Comparison of ENCODE assay signal across 19 mouse cellular contexts in genomic region chr7:131628356-131628755, GRCm38 (mm10).
DNase-seq lines count a peak whose midpoint lies in the region; ATAC-seq lines count a peak whose summit lies in the region.
"Had no signal": no experiment of that assay in that cellular context is flagged by ENCODE, and none has a peak within 500 bp of the region (broad histone marks: within the 10 kb centered on the region; RNA-seq: fewer than 3 reads in every experiment).

No protein-coding gene starts in this region.

- peaks cover 21% of the 10 kb centered on the region for H3K4me1 ChIP-seq in hindbrain, embryonic 13.5 days (replicated peaks)
- H3K4me1 ChIP-seq in hindbrain, embryonic 11.5 days (replicated peaks; ENCODE audit: control insufficient read depth, insufficient read depth, low read length): no peaks in the 10 kb centered on the region
- H3K4me1 ChIP-seq in midbrain, embryonic 11.5 days (ENCODE audit: control insufficient read depth, insufficient read depth, low read length): no peaks in the 10 kb centered on the region
- H3K4me1 ChIP-seq in midbrain, embryonic 15.5 days: peaks cover 7% of the 10 kb centered on the region; the same call in 1 of the 2 replicates
- H3K4me1 ChIP-seq: limb, embryonic 13.5 days; liver, embryonic 15.5 days; midbrain, embryonic 10.5 days had no signal

- no peak for ATAC-seq in hindbrain, embryonic 13.5 days (ENCODE audit: low FRiP score)
- no peak for ATAC-seq in hindbrain, embryonic 11.5 days (ENCODE audit: low FRiP score)
- ATAC-seq in midbrain, embryonic 11.5 days (ENCODE audit: low FRiP score): no peak
- ATAC-seq in midbrain, embryonic 15.5 days (replicated peaks): no peak

- no peak overlapping the region for H3K9ac ChIP-seq in hindbrain, embryonic 13.5 days
- no peak overlapping the region for H3K9ac ChIP-seq in hindbrain, embryonic 11.5 days (ENCODE audit: low read depth, low read length)
- H3K9ac ChIP-seq in midbrain, embryonic 11.5 days (ENCODE audit: low read length): no peak overlapping the region
- no peak overlapping the region for H3K9ac ChIP-seq in midbrain, embryonic 15.5 days
- H3K9ac ChIP-seq: limb, embryonic 13.5 days; liver, embryonic 15.5 days had no signal

- no peaks in the 10 kb centered on the region for H3K27me3 ChIP-seq in hindbrain, embryonic 13.5 days
- H3K27me3 ChIP-seq in hindbrain, embryonic 11.5 days (ENCODE audit: control insufficient read depth, insufficient read depth, low read length): no peaks in the 10 kb centered on the region
- no peaks in the 10 kb centered on the region; the same call in 1 of the 2 replicates for H3K27me3 ChIP-seq in midbrain, embryonic 11.5 days (ENCODE audit: control insufficient read depth, insufficient read depth, low read length)
- H3K27me3 ChIP-seq in midbrain, embryonic 15.5 days (replicated peaks): no peaks in the 10 kb centered on the region; the same call in 1 of the 2 replicates
- H3K27me3 ChIP-seq: liver, embryonic 15.5 days had no signal

- WGBS in hindbrain, embryonic 13.5 days: 84% methylated on average over 17 of the region's 17 CpGs
- 92% methylated on average over 17 of the region's 17 CpGs for WGBS in hindbrain, embryonic 11.5 days
- 92% methylated on average over 17 of the region's 17 CpGs for WGBS in midbrain, embryonic 11.5 days
- WGBS in midbrain, embryonic 15.5 days: 86% methylated on average over 17 of the region's 17 CpGs

- H3K9me3 ChIP-seq in hindbrain, embryonic 13.5 days: no peaks in the 10 kb centered on the region
- H3K9me3 ChIP-seq in hindbrain, embryonic 11.5 days (ENCODE audit: control insufficient read depth, low read length): no peaks in the 10 kb centered on the region
- H3K9me3 ChIP-seq in midbrain, embryonic 11.5 days (ENCODE audit: control insufficient read depth, low read length): no peaks in the 10 kb centered on the region
- no peaks in the 10 kb centered on the region for H3K9me3 ChIP-seq in midbrain, embryonic 15.5 days
- H3K9me3 ChIP-seq: limb, embryonic 13.5 days; liver, embryonic 15.5 days; midbrain, embryonic 10.5 days had no signal

- H3K4me2 ChIP-seq in hindbrain, embryonic 13.5 days: no peak overlapping the region
- H3K4me2 ChIP-seq in hindbrain, embryonic 11.5 days (replicated peaks; ENCODE audit: low read depth, low read length): no peak overlapping the region
- no peak overlapping the region for H3K4me2 ChIP-seq in midbrain, embryonic 11.5 days
- no peak overlapping the region for H3K4me2 ChIP-seq in midbrain, embryonic 15.5 days
- H3K4me2 ChIP-seq: heart, embryonic 11.5 days; limb, embryonic 13.5 days; liver, embryonic 15.5 days had no signal

- no peak for DNase-seq in hindbrain, embryonic 11.5 days (ENCODE audit: low spot score)
- DNase-seq in midbrain, embryonic 11.5 days (ENCODE audit: low spot score, missing footprints): peak; percentile 37
- peak; percentile 22 for DNase-seq in cerebellum, adult 9-11 months
- DNase-seq in adrenal gland, adult 18-20 months (ENCODE audit: low spot score in 2 of 2): no peak
- DNase-seq in lung, postnatal 10 days: no peak
- DNase-seq: adrenal gland, adult 8-10 months; embryo, embryonic 11 days; gastrocnemius, postnatal 36 days; heart, postnatal 36 days; kidney, adult 18-20 months; kidney, postnatal 25 days; thymus, postnatal 4 days had no signal

- no peak overlapping the region for H3K4me3 ChIP-seq in hindbrain, embryonic 13.5 days
- no peak overlapping the region for H3K4me3 ChIP-seq in hindbrain, embryonic 11.5 days (ENCODE audit: low read depth, low read length)
- H3K4me3 ChIP-seq in midbrain, embryonic 11.5 days (ENCODE audit: low read depth, low read length): no peak overlapping the region
- no peak overlapping the region for H3K4me3 ChIP-seq in midbrain, embryonic 15.5 days
- H3K4me3 ChIP-seq: limb, embryonic 13.5 days; liver, embryonic 15.5 days; midbrain, embryonic 10.5 days; myocyte had no signal

- H3K27ac ChIP-seq in hindbrain, embryonic 13.5 days: 0 out of 2 replicates have a peak overlapping the region, but pooled peaks have one; percentile 35
- no peak overlapping the region for H3K27ac ChIP-seq in hindbrain, embryonic 11.5 days (ENCODE audit: low read depth, low read length)
- H3K27ac ChIP-seq in midbrain, embryonic 11.5 days (ENCODE audit: low read depth, low read length): no peak overlapping the region
- H3K27ac ChIP-seq in midbrain, embryonic 15.5 days: no peak overlapping the region
- H3K27ac ChIP-seq: limb, embryonic 13.5 days; liver, embryonic 15.5 days; midbrain, embryonic 10.5 days had no signal

- no peaks in the 10 kb centered on the region for H3K36me3 ChIP-seq in hindbrain, embryonic 13.5 days
- no peaks in the 10 kb centered on the region for H3K36me3 ChIP-seq in hindbrain, embryonic 11.5 days (ENCODE audit: control insufficient read depth, insufficient read depth, low read length)
- no peaks in the 10 kb centered on the region for H3K36me3 ChIP-seq in midbrain, embryonic 11.5 days (ENCODE audit: control insufficient read depth, insufficient read depth, low read length)
- no peaks in the 10 kb centered on the region for H3K36me3 ChIP-seq in midbrain, embryonic 15.5 days (replicated peaks)
- H3K36me3 ChIP-seq: limb, embryonic 13.5 days; liver, embryonic 15.5 days; midbrain, embryonic 10.5 days had no signal

Comparison
In these comparisons a context has a peak if more than half of its experiments do, and no peak if none do; other contexts are left out.
1. DNase-seq: peak in midbrain, embryonic 11.5 days (single experiment) and cerebellum, adult 9-11 months (single experiment); none in hindbrain, embryonic 11.5 days (single experiment), adrenal gland, adult 18-20 months (0 of 2) and lung, postnatal 10 days (single experiment).